In genomic region chr10:81595599-81595998, GRCm38 (mm10) we compare ENCODE assay signal across 12 mouse cellular contexts. TPM values are rescaled to one million over a fixed set of nuclear protein-coding genes. Genes with fewer than 3 reads are reported as not detected.
DNase-seq lines count a peak whose midpoint lies in the region; ATAC-seq and TF ChIP-seq lines count a peak whose summit lies in the region.
"Had no signal": no experiment of that assay in that cellular context is flagged by ENCODE, and none has a peak within 500 bp of the region (broad histone marks: within the 10 kb centered on the region; RNA-seq: fewer than 3 reads in every experiment).

No protein-coding gene starts in this region.

- H3K4me1 ChIP-seq in lung, embryonic 15.5 days = peaks cover 35% of the 10 kb centered on the region
- peaks cover 56% of the 10 kb centered on the region for H3K4me1 ChIP-seq in embryonic facial prominence, embryonic 10.5 days
- peaks cover 40% of the 10 kb centered on the region for H3K4me1 ChIP-seq in limb, embryonic 14.5 days (ENCODE audit: control insufficient read depth, insufficient read depth, low read length)

- no peak overlapping the region for H3K4me3 ChIP-seq in lung, embryonic 15.5 days
- H3K4me3 ChIP-seq in embryonic facial prominence, embryonic 10.5 days = 0 out of 2 replicates have a peak overlapping the region, but pooled peaks have one; percentile 3
- no peak overlapping the region for H3K4me3 ChIP-seq in limb, embryonic 14.5 days (replicated peaks; ENCODE audit: low read length)
- H3K4me3 ChIP-seq: liver, embryonic 12.5 days had no signal

- no peaks in the 10 kb centered on the region for H3K36me3 ChIP-seq in lung, embryonic 15.5 days
- H3K36me3 ChIP-seq in embryonic facial prominence, embryonic 10.5 days (replicated peaks) = no peaks in the 10 kb centered on the region
- H3K36me3 ChIP-seq in limb, embryonic 14.5 days (ENCODE audit: control insufficient read depth, insufficient read depth, low read length) = 0 out of 2 replicates have a peak, but pooled peaks cover 3% of the 10 kb centered on the region
- H3K36me3 ChIP-seq: liver, embryonic 12.5 days had no signal

- H3K27me3 ChIP-seq in lung, embryonic 15.5 days = peaks cover 17% of the 10 kb centered on the region
- H3K27me3 ChIP-seq in embryonic facial prominence, embryonic 10.5 days (replicated peaks; ENCODE audit: low read depth, poor library complexity, severe bottlenecking) = peaks cover 95% of the 10 kb centered on the region
- no peaks in the 10 kb centered on the region for H3K27me3 ChIP-seq in limb, embryonic 14.5 days (ENCODE audit: control insufficient read depth, insufficient read depth, low read length)

- WGBS in lung, embryonic 15.5 days = 30% methylated on average over 5 of the region's 5 CpGs
- WGBS in embryonic facial prominence, embryonic 10.5 days = 39% methylated on average over 5 of the region's 5 CpGs
- 24% methylated on average over 5 of the region's 5 CpGs for WGBS in limb, embryonic 14.5 days

- ATAC-seq in lung, embryonic 15.5 days (ENCODE audit: borderline replicate concordance, extremely low read depth, low FRiP score, low TSS enrichment) = no peak
- ATAC-seq in limb, embryonic 14.5 days (ENCODE audit: low FRiP score, low read depth) = no peak
- ATAC-seq: forebrain, embryonic 16.5 days; liver, embryonic 12.5 days had no signal

- TF ChIP-seq POLR2A in limb, embryonic 14.5 days (IDR thresholded peaks at IDR 0.05; ENCODE audit: borderline replicate concordance, extremely low read depth, insufficient read depth, insufficient read length) = no peak

- peak; percentile 93 for DNase-seq in heart, adult 11 months
- no peak for DNase-seq in heart, postnatal 4 days
- no peak for DNase-seq in lung, adult 18-20 months
- DNase-seq in embryonic facial prominence, embryonic 10.5 days (ENCODE audit: low spot score) = no peak
- no peak for DNase-seq in limb, embryonic 14.5 days (ENCODE audit: low spot score)
- DNase-seq in urinary bladder, postnatal 4 days (ENCODE audit: low spot score in 2 of 2) = no peak
- DNase-seq: retina, postnatal 1 day; thymus, postnatal 14 days had no signal

- H3K9ac ChIP-seq in lung, embryonic 15.5 days = no peak overlapping the region; the same call in 1 of the 2 replicates
- peak overlapping the region; percentile 0; the same call in 1 of the 2 replicates for H3K9ac ChIP-seq in limb, embryonic 14.5 days (ENCODE audit: low read depth, low read length, severe bottlenecking)
- H3K9ac ChIP-seq: liver, embryonic 12.5 days had no signal

- H3K27ac ChIP-seq in lung, embryonic 15.5 days = peak overlapping the region; percentile 89; the same call in 1 of the 2 replicates
- peak overlapping the region; percentile 78 for H3K27ac ChIP-seq in embryonic facial prominence, embryonic 10.5 days (replicated peaks)
- H3K27ac ChIP-seq in limb, embryonic 14.5 days (replicated peaks; ENCODE audit: low read depth, low read length) = 0 out of 2 replicates have a peak overlapping the region, but pooled peaks have one; percentile 75
- H3K27ac ChIP-seq: liver, embryonic 12.5 days; macrophage had no signal

- H3K4me2 ChIP-seq in lung, embryonic 15.5 days = peak overlapping the region; percentile 68; the same call in 1 of the 2 replicates
- peak overlapping the region; percentile 13; the same call in 1 of the 2 replicates for H3K4me2 ChIP-seq in limb, embryonic 14.5 days (replicated peaks; ENCODE audit: low read depth, low read length, severe bottlenecking)

- H3K9me3 ChIP-seq in lung, embryonic 15.5 days = no peaks in the 10 kb centered on the region
- H3K9me3 ChIP-seq in embryonic facial prominence, embryonic 10.5 days = no peaks in the 10 kb centered on the region
- H3K9me3 ChIP-seq in limb, embryonic 14.5 days (ENCODE audit: control insufficient read depth, low read length) = no peaks in the 10 kb centered on the region
- H3K9me3 ChIP-seq: liver, embryonic 12.5 days had no signal

RNA-seq across cellular contexts. Expression of gene Tle6, which starts 5.3 kb away (rescaled TPM):
- 10 to 100 TPM in 1 of 2 experiments, 1 to 10 TPM in 1; 7.2 to 10.6 TPM for total RNA-seq in heart, postnatal 4 days (2021)
- polyA plus RNA-seq in lung, embryonic 15.5 days (2015; fragmentation: Nextera tagmentation; extraction: Ambion mirVana) = 28.1 and 29.3 TPM in 2 replicates
- 7.1 and 8.2 TPM in 2 replicates for polyA plus RNA-seq in embryonic facial prominence, embryonic 10.5 days (2016; fragmentation: Nextera tagmentation; extraction: Ambion mirVana)
- 24.2 and 28.0 TPM in 2 replicates for polyA plus RNA-seq in limb, embryonic 14.5 days (2012; rRNA removed)
- polyA plus RNA-seq in limb, embryonic 14.5 days (2014; fragmentation: Nextera tagmentation; extraction: Ambion mirVana) = 9.2 and 16.6 TPM in 2 replicates

RNA-seq across cellular contexts. Expression of gene BC025920, which starts 10.5 kb away (rescaled TPM):
- 1 to 10 TPM; 1.2 to 1.3 TPM for total RNA-seq in heart, postnatal 4 days (2021)
- polyA plus RNA-seq in lung, embryonic 15.5 days (2015; fragmentation: Nextera tagmentation; extraction: Ambion mirVana) = 0.66 and 0.78 TPM in 2 replicates
- 1.5 and 2.1 TPM in 2 replicates for polyA plus RNA-seq in embryonic facial prominence, embryonic 10.5 days (2016; fragmentation: Nextera tagmentation; extraction: Ambion mirVana)
- polyA plus RNA-seq in limb, embryonic 14.5 days (2012; rRNA removed) = 3.8 and 4.0 TPM in 2 replicates
- polyA plus RNA-seq in limb, embryonic 14.5 days (2014; fragmentation: Nextera tagmentation; extraction: Ambion mirVana) = 0.58 and 0.78 TPM in 2 replicates

RNA-seq across cellular contexts. Expression of gene Tle2, which starts 21.2 kb away (rescaled TPM):
- total RNA-seq in heart, postnatal 4 days (2021) = 10 to 100 TPM; 15.3 to 17.1 TPM
- 39.3 and 49.7 TPM in 2 replicates for polyA plus RNA-seq in lung, embryonic 15.5 days (2015; fragmentation: Nextera tagmentation; extraction: Ambion mirVana)
- polyA plus RNA-seq in embryonic facial prominence, embryonic 10.5 days (2016; fragmentation: Nextera tagmentation; extraction: Ambion mirVana) = 14.0 and 17.1 TPM in 2 replicates
- 250 and 345 TPM in 2 replicates for polyA plus RNA-seq in limb, embryonic 14.5 days (2012; rRNA removed)
- 38.1 and 52.2 TPM in 2 replicates for polyA plus RNA-seq in limb, embryonic 14.5 days (2014; fragmentation: Nextera tagmentation; extraction: Ambion mirVana)

RNA-seq across cellular contexts. Expression of gene Sirt6, which starts 32.0 kb away (rescaled TPM):
- 10 to 100 TPM; 16.8 to 17.0 TPM for total RNA-seq in heart, postnatal 4 days (2021)
- 41.1 TPM in 2 replicates for polyA plus RNA-seq in lung, embryonic 15.5 days (2015; fragmentation: Nextera tagmentation; extraction: Ambion mirVana)
- polyA plus RNA-seq in embryonic facial prominence, embryonic 10.5 days (2016; fragmentation: Nextera tagmentation; extraction: Ambion mirVana) = 55.1 and 59.2 TPM in 2 replicates
- 70.7 and 92.4 TPM in 2 replicates for polyA plus RNA-seq in limb, embryonic 14.5 days (2012; rRNA removed)
- 39.5 and 40.7 TPM in 2 replicates for polyA plus RNA-seq in limb, embryonic 14.5 days (2014; fragmentation: Nextera tagmentation; extraction: Ambion mirVana)

RNA-seq across cellular contexts. Expression of gene Ankrd24, which starts 32.7 kb away (rescaled TPM):
- 10 to 100 TPM; 14.5 to 16.0 TPM for total RNA-seq in heart, postnatal 4 days (2021)
- polyA plus RNA-seq in lung, embryonic 15.5 days (2015; fragmentation: Nextera tagmentation; extraction: Ambion mirVana) = 8.6 and 9.8 TPM in 2 replicates
- polyA plus RNA-seq in embryonic facial prominence, embryonic 10.5 days (2016; fragmentation: Nextera tagmentation; extraction: Ambion mirVana) = 5.3 and 7.3 TPM in 2 replicates
- polyA plus RNA-seq in limb, embryonic 14.5 days (2012; rRNA removed) = 79.9 and 100 TPM in 2 replicates
- polyA plus RNA-seq in limb, embryonic 14.5 days (2014; fragmentation: Nextera tagmentation; extraction: Ambion mirVana) = 5.3 and 9.6 TPM in 2 replicates
